Mouse (Mus musculus): ENCODE measurements around the gene Numbl.
A peak's percentile ranks its signal among the peaks of the same experiment; 100 is the strongest.

GRCm38 (mm10) chr7:27231693-27232331 lies 26.4 kb upstream of the Numbl start:
- TF ChIP-seq CTCF (IDR thresholded peaks at IDR 0.05) (no peak), EP300 (IDR thresholded peaks at IDR 0.05) (peak; percentile 95)

Measured in lung, postnatal 0 days (tissue).